Mouse (Mus musculus): ENCODE measurements around the gene Cep131. TPM values are rescaled to one million over a fixed set of nuclear protein-coding genes. Genes with fewer than 3 reads are reported as not detected.

Gene Cep131
- polyA plus RNA-seq, 1 experiment from 2014 or later, result 28.8 TPM

- Histone ChIP-seq H3K4me3 (no peak overlapping the region), H3K36me3 (peaks cover 41% of the 10 kb centered on the region), H3K4me1 (peaks cover 8% of the 10 kb centered on the region), H3K27ac (no peak overlapping the region), H3K27me3 (no peaks in the 10 kb centered on the region), H3K9ac (no peak overlapping the region), H3K9me3 (no peaks in the 10 kb centered on the region), H3K4me2 (no peak overlapping the region)
- ATAC-seq (ENCODE audit: borderline replicate concordance, extremely low read depth, low FRiP score, low TSS enrichment), result peak; percentile 13; the same call in 1 of the 2 replicates
- WGBS, result 73% methylated on average over 23 of the region's 23 CpGs
These were observed 6.4 kb upstream of the Cep131 start for GRCm38 (mm10) chr11:120092817-120093591.

- H3K27me3 ChIP-seq, result no peaks in the 10 kb centered on the region
- no peak overlapping the region for H3K4me2 ChIP-seq
- no peaks in the 10 kb centered on the region for H3K9me3 ChIP-seq
- no peak overlapping the region for H3K27ac ChIP-seq
- WGBS, result 86% methylated on average over 4 of the region's 4 CpGs
- no peak overlapping the region for H3K4me3 ChIP-seq
- H3K9ac ChIP-seq, result no peak overlapping the region
- H3K4me1 ChIP-seq, result peaks cover 11% of the 10 kb centered on the region
- peaks cover 40% of the 10 kb centered on the region for H3K36me3 ChIP-seq
- no peak for ATAC-seq (ENCODE audit: borderline replicate concordance, extremely low read depth, low FRiP score, low TSS enrichment)
These were observed 4.0 kb upstream of the Cep131 start for GRCm38 (mm10) chr11:120090661-120091060.

GRCm38 (mm10) chr11:120085891-120086627, 568 bp downstream of the Cep131 start:
- Histone ChIP-seq H3K27me3 (no peaks in the 10 kb centered on the region), H3K27ac (peak overlapping the region; percentile 80), H3K4me2 (peak overlapping the region; percentile 93), H3K36me3 (peaks cover 9% of the 10 kb centered on the region), H3K4me1 (peaks cover 21% of the 10 kb centered on the region), H3K4me3 (peak overlapping the region; percentile 96), H3K9me3 (no peaks in the 10 kb centered on the region), H3K9ac (peak overlapping the region; percentile 98)
- under 1% methylated on average over 25 of the region's 25 CpGs for WGBS
- ATAC-seq (ENCODE audit: borderline replicate concordance, extremely low read depth, low FRiP score, low TSS enrichment), result peak; percentile 43

- 72% methylated on average over 6 of the region's 6 CpGs for WGBS
- no peak overlapping the region for H3K4me3 ChIP-seq
- no peak for ATAC-seq (ENCODE audit: borderline replicate concordance, extremely low read depth, low FRiP score, low TSS enrichment)
- no peak overlapping the region for H3K4me2 ChIP-seq
- no peaks in the 10 kb centered on the region for H3K27me3 ChIP-seq
- no peak overlapping the region for H3K27ac ChIP-seq
- H3K4me1 ChIP-seq, result peaks cover 7% of the 10 kb centered on the region
- no peaks in the 10 kb centered on the region for H3K9me3 ChIP-seq
- H3K36me3 ChIP-seq, result peaks cover 26% of the 10 kb centered on the region
- H3K9ac ChIP-seq, result no peak overlapping the region
These were observed 6.3 kb downstream of the Cep131 start for GRCm38 (mm10) chr11:120080282-120080681.

GRCm38 (mm10) chr11:120076191-120076590, 10.4 kb downstream of the Cep131 start:
- no peak overlapping the region for H3K9ac ChIP-seq
- WGBS, result 71% methylated on average over 3 of the region's 3 CpGs
- no peaks in the 10 kb centered on the region for H3K9me3 ChIP-seq
- H3K4me1 ChIP-seq, result no peaks in the 10 kb centered on the region
- H3K4me2 ChIP-seq, result no peak overlapping the region
- ATAC-seq (ENCODE audit: borderline replicate concordance, extremely low read depth, low FRiP score, low TSS enrichment), result no peak
- no peak overlapping the region for H3K27ac ChIP-seq
- H3K27me3 ChIP-seq, result no peaks in the 10 kb centered on the region
- H3K36me3 ChIP-seq, result peaks cover 46% of the 10 kb centered on the region
- no peak overlapping the region for H3K4me3 ChIP-seq

- ATAC-seq (ENCODE audit: borderline replicate concordance, extremely low read depth, low FRiP score, low TSS enrichment), result no peak
- H3K36me3 ChIP-seq, result peaks cover 48% of the 10 kb centered on the region
- no peaks in the 10 kb centered on the region for H3K4me1 ChIP-seq
- H3K4me3 ChIP-seq, result no peak overlapping the region
- H3K9me3 ChIP-seq, result no peaks in the 10 kb centered on the region
- H3K27ac ChIP-seq, result no peak overlapping the region
- WGBS, result 85% methylated on average over 9 of the region's 9 CpGs
- H3K4me2 ChIP-seq, result no peak overlapping the region
- no peak overlapping the region for H3K9ac ChIP-seq
- H3K27me3 ChIP-seq, result no peaks in the 10 kb centered on the region
These were observed 13.5 kb downstream of the Cep131 start for GRCm38 (mm10) chr11:120072986-120073647.

GRCm38 (mm10) chr11:120071731-120072320, 14.8 kb downstream of the Cep131 start:
- WGBS, result 75% methylated on average over 7 of the region's 7 CpGs
- no peaks in the 10 kb centered on the region for H3K9me3 ChIP-seq
- no peak overlapping the region for H3K4me2 ChIP-seq
- H3K9ac ChIP-seq, result no peak overlapping the region
- ATAC-seq (ENCODE audit: borderline replicate concordance, extremely low read depth, low FRiP score, low TSS enrichment), result no peak
- H3K36me3 ChIP-seq, result peaks cover 55% of the 10 kb centered on the region
- no peaks in the 10 kb centered on the region for H3K27me3 ChIP-seq
- H3K4me1 ChIP-seq, result no peaks in the 10 kb centered on the region
- H3K27ac ChIP-seq, result no peak overlapping the region
- no peak overlapping the region for H3K4me3 ChIP-seq

- WGBS, result 53% methylated on average over 12 of the region's 12 CpGs
- Histone ChIP-seq H3K9me3 (no peaks in the 10 kb centered on the region), H3K4me2 (no peak overlapping the region), H3K9ac (no peak overlapping the region), H3K36me3 (peaks cover 49% of the 10 kb centered on the region), H3K27ac (no peak overlapping the region), H3K4me3 (no peak overlapping the region), H3K27me3 (no peaks in the 10 kb centered on the region), H3K4me1 (no peaks in the 10 kb centered on the region)
- no peak for ATAC-seq (ENCODE audit: borderline replicate concordance, extremely low read depth, low FRiP score, low TSS enrichment)
These were observed 15.6 kb downstream of the Cep131 start for GRCm38 (mm10) chr11:120071065-120071464.

- Histone ChIP-seq H3K27ac (no peak overlapping the region), H3K4me2 (no peak overlapping the region), H3K27me3 (no peaks in the 10 kb centered on the region), H3K9ac (no peak overlapping the region), H3K4me3 (no peak overlapping the region), H3K9me3 (no peaks in the 10 kb centered on the region), H3K4me1 (no peaks in the 10 kb centered on the region), H3K36me3 (peaks cover 43% of the 10 kb centered on the region)
- 89% methylated on average over 26 of the region's 27 CpGs for WGBS
- ATAC-seq (ENCODE audit: borderline replicate concordance, extremely low read depth, low FRiP score, low TSS enrichment), result no peak
These were observed 16.2 kb downstream of the Cep131 start for GRCm38 (mm10) chr11:120070286-120070930.

- Histone ChIP-seq H3K9me3 (no peaks in the 10 kb centered on the region), H3K27me3 (no peaks in the 10 kb centered on the region), H3K4me1 (no peaks in the 10 kb centered on the region), H3K9ac (no peak overlapping the region), H3K4me2 (no peak overlapping the region), H3K36me3 (peaks cover 40% of the 10 kb centered on the region), H3K27ac (no peak overlapping the region), H3K4me3 (no peak overlapping the region)
- no peak for ATAC-seq (ENCODE audit: borderline replicate concordance, extremely low read depth, low FRiP score, low TSS enrichment)
- 39% methylated on average over 11 of the region's 11 CpGs for WGBS
These were observed 17.4 kb downstream of the Cep131 start for GRCm38 (mm10) chr11:120069261-120069660.

GRCm38 (mm10) chr11:120067834-120068233, 18.8 kb downstream of the Cep131 start:
- Histone ChIP-seq H3K9me3 (no peaks in the 10 kb centered on the region), H3K4me3 (no peak overlapping the region), H3K36me3 (peaks cover 35% of the 10 kb centered on the region), H3K4me1 (no peaks in the 10 kb centered on the region), H3K27ac (no peak overlapping the region), H3K9ac (no peak overlapping the region), H3K4me2 (no peak overlapping the region), H3K27me3 (no peaks in the 10 kb centered on the region)
- no peak for ATAC-seq (ENCODE audit: borderline replicate concordance, extremely low read depth, low FRiP score, low TSS enrichment)
- WGBS, result 58% methylated on average over 17 of the region's 17 CpGs

Measured in lung, embryonic 15.5 days (tissue).